In genomic region chr2:179518456-179519032, GRCm38 (mm10) we compare ENCODE assay signal across 22 mouse cellular contexts.
DNase-seq lines count a peak whose midpoint lies in the region; ATAC-seq and TF ChIP-seq lines count a peak whose summit lies in the region.
"Had no signal": no experiment of that assay in that cellular context is flagged by ENCODE, and none has a peak within 500 bp of the region (broad histone marks: within the 10 kb centered on the region; RNA-seq: fewer than 3 reads in every experiment).

No protein-coding gene starts in this region.

- no peak overlapping the region for H3K9ac ChIP-seq in hindbrain, embryonic 11.5 days (ENCODE audit: low read depth, low read length)
- H3K9ac ChIP-seq in forebrain, postnatal 0 days, result no peak overlapping the region
- H3K9ac ChIP-seq in midbrain, embryonic 16.5 days (ENCODE audit: low read depth, low read length), result no peak overlapping the region
- H3K9ac ChIP-seq: embryonic facial prominence, embryonic 12.5 days; liver, embryonic 14.5 days; midbrain, embryonic 12.5 days; stomach, embryonic 15.5 days had no signal

- no peak overlapping the region for H3K4me2 ChIP-seq in hindbrain, embryonic 11.5 days (replicated peaks; ENCODE audit: low read depth, low read length)
- no peak overlapping the region for H3K4me2 ChIP-seq in forebrain, postnatal 0 days (ENCODE audit: low read depth)
- H3K4me2 ChIP-seq in midbrain, embryonic 16.5 days (ENCODE audit: low read length), result peak overlapping the region; percentile 7; the same call in 1 of the 2 replicates
- H3K4me2 ChIP-seq: embryonic facial prominence, embryonic 12.5 days; heart, embryonic 11.5 days; midbrain, embryonic 12.5 days; stomach, embryonic 15.5 days had no signal

- H3K4me3 ChIP-seq in hindbrain, embryonic 10.5 days, result no peak overlapping the region
- H3K4me3 ChIP-seq in hindbrain, embryonic 11.5 days (ENCODE audit: low read depth, low read length), result no peak overlapping the region
- no peak overlapping the region for H3K4me3 ChIP-seq in forebrain, postnatal 0 days (ENCODE audit: low read depth, low read length)
- H3K4me3 ChIP-seq in midbrain, embryonic 16.5 days (ENCODE audit: low read depth, low read length), result no peak overlapping the region
- H3K4me3 ChIP-seq: embryonic facial prominence, embryonic 12.5 days; midbrain, embryonic 12.5 days; stomach, embryonic 15.5 days had no signal

- H3K4me1 ChIP-seq in hindbrain, embryonic 10.5 days (replicated peaks), result peaks cover 56% of the 10 kb centered on the region
- peaks cover 11% of the 10 kb centered on the region for H3K4me1 ChIP-seq in hindbrain, embryonic 11.5 days (replicated peaks; ENCODE audit: control insufficient read depth, insufficient read depth, low read length)
- H3K4me1 ChIP-seq in forebrain, postnatal 0 days (ENCODE audit: insufficient read depth), result peaks cover 12% of the 10 kb centered on the region; the same call in 1 of the 2 replicates
- H3K4me1 ChIP-seq in midbrain, embryonic 16.5 days (ENCODE audit: control insufficient read depth, insufficient read depth, low read length), result peaks cover 31% of the 10 kb centered on the region
- H3K4me1 ChIP-seq: stomach, embryonic 15.5 days had no signal

- no peak for TF ChIP-seq POLR2A in brain, embryonic 14.5 days (IDR thresholded peaks at IDR 0.05; ENCODE audit: borderline replicate concordance, extremely low read depth, insufficient read depth, insufficient read length, poor library complexity, severe bottlenecking)

- H3K9me3 ChIP-seq in hindbrain, embryonic 10.5 days, result no peaks in the 10 kb centered on the region
- H3K9me3 ChIP-seq in hindbrain, embryonic 11.5 days (ENCODE audit: control insufficient read depth, low read length), result no peaks in the 10 kb centered on the region
- H3K9me3 ChIP-seq in forebrain, postnatal 0 days (ENCODE audit: low read length), result no peaks in the 10 kb centered on the region
- no peaks in the 10 kb centered on the region for H3K9me3 ChIP-seq in midbrain, embryonic 16.5 days (replicated peaks; ENCODE audit: control insufficient read depth, low read length, poor library complexity, severe bottlenecking)
- H3K9me3 ChIP-seq: embryonic facial prominence, embryonic 12.5 days; midbrain, embryonic 12.5 days; stomach, embryonic 15.5 days had no signal

- peak overlapping the region; percentile 53 for H3K27ac ChIP-seq in hindbrain, embryonic 10.5 days
- no peak overlapping the region for H3K27ac ChIP-seq in hindbrain, embryonic 11.5 days (ENCODE audit: low read depth, low read length)
- no peak overlapping the region for H3K27ac ChIP-seq in forebrain, postnatal 0 days (ENCODE audit: low read depth, low read length)
- H3K27ac ChIP-seq in midbrain, embryonic 16.5 days (ENCODE audit: low read length), result no peak overlapping the region
- H3K27ac ChIP-seq: embryonic facial prominence, embryonic 12.5 days; liver, embryonic 14.5 days; midbrain, embryonic 12.5 days; stomach, embryonic 15.5 days had no signal

- WGBS in hindbrain, embryonic 10.5 days, result 48% methylated on average over 14 of the region's 14 CpGs
- 44% methylated on average over 14 of the region's 14 CpGs for WGBS in hindbrain, embryonic 11.5 days
- WGBS in forebrain, postnatal 0 days, result 16% methylated on average over 14 of the region's 14 CpGs
- WGBS in midbrain, embryonic 16.5 days, result 15% methylated on average over 14 of the region's 14 CpGs

- H3K27me3 ChIP-seq in hindbrain, embryonic 10.5 days (ENCODE audit: insufficient read depth, poor library complexity, severe bottlenecking), result peaks cover 8% of the 10 kb centered on the region; the same call in 1 of the 2 replicates
- no peaks in the 10 kb centered on the region for H3K27me3 ChIP-seq in hindbrain, embryonic 11.5 days (ENCODE audit: control insufficient read depth, insufficient read depth, low read length)
- H3K27me3 ChIP-seq in forebrain, postnatal 0 days (ENCODE audit: insufficient read depth, low read length), result no peaks in the 10 kb centered on the region; the same call in 1 of the 2 replicates
- H3K27me3 ChIP-seq in midbrain, embryonic 16.5 days (ENCODE audit: control insufficient read depth, insufficient read depth, low read depth, low read length), result no peaks in the 10 kb centered on the region; the same call in 1 of the 2 replicates
- H3K27me3 ChIP-seq: CH12.LX; embryonic facial prominence, embryonic 12.5 days; stomach, embryonic 15.5 days had no signal

- no peak for ATAC-seq in hindbrain, embryonic 11.5 days (ENCODE audit: low FRiP score)
- peak; percentile 40 for ATAC-seq in forebrain, postnatal 0 days
- 0 out of 2 replicates have a peak, but pooled peaks have one; percentile 3 for ATAC-seq in midbrain, embryonic 16.5 days
- ATAC-seq: intestine, postnatal 0 days had no signal

- DNase-seq in hindbrain, embryonic 10.5 days (ENCODE audit: low spot score), result no peak
- DNase-seq in hindbrain, embryonic 11.5 days (ENCODE audit: low spot score), result no peak
- DNase-seq in brain, embryonic 14.5 days (ENCODE audit: low read depth), result peak; percentile 82
- DNase-seq in forebrain, postnatal 0 days, result no peak
- no peak for DNase-seq in cerebellum, postnatal 10 days
- no peak for DNase-seq in adrenal gland, adult 8-10 months
- DNase-seq in gastrocnemius, postnatal 14 days, result no peak
- DNase-seq: adrenal gland, postnatal 14 days; cerebellum, postnatal 36 days; gastrocnemius, postnatal 25 days; kidney, postnatal 36 days; lung, postnatal 14 days; spleen, adult 18-20 months; thymus, postnatal 25 days had no signal

- TF ChIP-seq CTCF in brain, embryonic 14.5 days (IDR thresholded peaks at IDR 0.05; ENCODE audit: borderline replicate concordance, extremely low read depth, insufficient read depth, insufficient read length), result no peak
- no peak for TF ChIP-seq CTCF in forebrain, postnatal 0 days (IDR thresholded peaks at IDR 0.05; ENCODE audit: low read depth)

- intact Hi-C loops in gastrocnemius, postnatal 14 days (cut with DNase I; ENCODE audit: low total_unique reads), result no loop called here

- H3K36me3 ChIP-seq in hindbrain, embryonic 10.5 days, result no peaks in the 10 kb centered on the region
- no peaks in the 10 kb centered on the region for H3K36me3 ChIP-seq in hindbrain, embryonic 11.5 days (ENCODE audit: control insufficient read depth, insufficient read depth, low read length)
- no peaks in the 10 kb centered on the region for H3K36me3 ChIP-seq in forebrain, postnatal 0 days (ENCODE audit: insufficient read depth)
- no peaks in the 10 kb centered on the region for H3K36me3 ChIP-seq in midbrain, embryonic 16.5 days (ENCODE audit: control insufficient read depth, insufficient read depth, low read length)
- H3K36me3 ChIP-seq: embryonic facial prominence, embryonic 12.5 days; midbrain, embryonic 12.5 days; stomach, embryonic 15.5 days had no signal
